Mouse (Mus musculus): ENCODE data around the gene Mysm1. TPM values are rescaled to one million over a fixed set of nuclear protein-coding genes. Genes with fewer than 3 reads are reported as not detected.

The Mysm1 gene
- polyA plus RNA-seq, 1 experiment from 2014 or later, result 34.5 TPM

- Histone ChIP-seq H3K27me3 (no peaks in the 10 kb centered on the region), H3K27ac (no peak overlapping the region), H3K36me3 (no peaks in the 10 kb centered on the region), H3K9ac (replicated peaks) (no peak overlapping the region), H3K4me3 (replicated peaks) (no peak overlapping the region), H3K4me2 (replicated peaks) (no peak overlapping the region), H3K9me3 (no peaks in the 10 kb centered on the region), H3K4me1 (replicated peaks) (no peaks in the 10 kb centered on the region)
- whole genome bisulfite sequencing, result 67% methylated on average over 6 of the region's 6 CpGs
- no peak for ATAC-seq
Observed at GRCm38 (mm10) chr4:95005251-95005830, 26.4 kb upstream of the Mysm1 start.

GRCm38 (mm10) chr4:95001043-95001775 lies 22.3 kb upstream of the Mysm1 start:
- Histone ChIP-seq H3K27ac (no peak overlapping the region), H3K27me3 (no peaks in the 10 kb centered on the region), H3K9me3 (no peaks in the 10 kb centered on the region), H3K4me2 (replicated peaks) (no peak overlapping the region), H3K4me1 (replicated peaks) (no peaks in the 10 kb centered on the region), H3K36me3 (no peaks in the 10 kb centered on the region), H3K4me3 (replicated peaks) (no peak overlapping the region), H3K9ac (replicated peaks) (no peak overlapping the region)
- WGBS, result 74% methylated on average over 6 of the region's 6 CpGs
- no peak for ATAC-seq

DNA sequence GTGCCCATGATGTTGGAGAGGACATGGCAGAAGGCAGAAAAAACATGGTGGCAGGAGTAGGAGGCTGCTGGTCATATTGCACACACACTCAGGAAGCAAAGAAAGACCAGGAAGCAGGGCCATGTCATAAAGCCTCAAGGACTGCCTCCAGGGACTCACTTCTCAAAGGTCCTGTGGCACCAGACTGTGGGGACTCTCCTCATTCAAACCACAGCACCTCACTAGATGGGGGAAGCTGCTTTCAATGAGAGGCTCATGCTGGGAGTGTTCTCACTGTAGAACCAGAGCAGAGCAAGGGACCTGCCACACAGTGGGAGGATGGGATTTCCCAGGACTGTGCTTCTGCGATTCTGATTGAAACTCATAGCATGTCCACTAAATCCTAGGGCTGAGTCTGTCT lies 21.2 kb upstream of the Mysm1 start:
- H3K4me2 ChIP-seq (replicated peaks), result no peak overlapping the region
- H3K9me3 ChIP-seq, result no peaks in the 10 kb centered on the region
- no peak for ATAC-seq
- H3K4me1 ChIP-seq (replicated peaks), result no peaks in the 10 kb centered on the region
- 92% methylated on average over 1 of the region's 1 CpGs for WGBS
- no peaks in the 10 kb centered on the region for H3K27me3 ChIP-seq
- H3K36me3 ChIP-seq, result no peaks in the 10 kb centered on the region
- no peak overlapping the region for H3K27ac ChIP-seq
- no peak overlapping the region for H3K4me3 ChIP-seq (replicated peaks)
- H3K9ac ChIP-seq (replicated peaks), result no peak overlapping the region

- no peaks in the 10 kb centered on the region for H3K4me1 ChIP-seq (replicated peaks)
- no peak overlapping the region for H3K4me2 ChIP-seq (replicated peaks)
- H3K36me3 ChIP-seq, result no peaks in the 10 kb centered on the region
- H3K4me3 ChIP-seq (replicated peaks), result no peak overlapping the region
- WGBS, result 74% methylated on average over 3 of the region's 3 CpGs
- H3K27me3 ChIP-seq, result no peaks in the 10 kb centered on the region
- H3K27ac ChIP-seq, result no peak overlapping the region
- H3K9ac ChIP-seq (replicated peaks), result no peak overlapping the region
- no peaks in the 10 kb centered on the region for H3K9me3 ChIP-seq
- no peak for ATAC-seq
Observed at GRCm38 (mm10) chr4:94999249-94999648, 20.3 kb upstream of the Mysm1 start.

- Histone ChIP-seq H3K36me3 (no peaks in the 10 kb centered on the region), H3K4me3 (replicated peaks) (no peak overlapping the region), H3K9me3 (no peaks in the 10 kb centered on the region), H3K4me1 (replicated peaks) (no peaks in the 10 kb centered on the region), H3K27me3 (no peaks in the 10 kb centered on the region), H3K27ac (no peak overlapping the region), H3K9ac (replicated peaks) (no peak overlapping the region), H3K4me2 (replicated peaks) (no peak overlapping the region)
- no peak for ATAC-seq
- WGBS, result 88% methylated on average over 4 of the region's 4 CpGs
Observed at GRCm38 (mm10) chr4:94995862-94996261, 17.0 kb upstream of the Mysm1 start.

DNA sequence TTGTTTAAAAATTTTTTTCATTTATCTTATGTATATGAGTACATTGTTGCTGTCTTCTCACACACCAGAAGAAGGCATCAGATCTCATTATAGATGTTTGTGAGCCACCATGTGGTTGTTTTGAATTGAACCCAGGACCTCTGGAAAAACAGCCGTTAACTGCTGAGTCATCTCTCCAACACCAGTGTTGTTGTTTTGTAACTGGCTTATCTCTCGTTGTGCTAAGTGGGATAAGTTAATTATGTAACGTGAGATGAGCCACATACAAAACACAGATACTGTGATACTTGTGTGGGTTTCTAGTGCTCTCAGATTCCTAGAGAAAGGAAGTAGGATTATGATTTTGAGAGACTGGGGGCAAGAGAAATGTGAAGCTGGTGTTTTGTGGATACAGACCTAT lies 11.3 kb upstream of the Mysm1 start:
- Histone ChIP-seq H3K27me3 (no peaks in the 10 kb centered on the region), H3K9ac (replicated peaks) (no peak overlapping the region), H3K4me2 (replicated peaks) (no peak overlapping the region), H3K27ac (no peak overlapping the region), H3K9me3 (no peaks in the 10 kb centered on the region), H3K4me1 (replicated peaks) (peaks cover 6% of the 10 kb centered on the region), H3K4me3 (replicated peaks) (no peak overlapping the region), H3K36me3 (no peaks in the 10 kb centered on the region)
- WGBS, result 67% methylated on average over 3 of the region's 3 CpGs
- no peak for ATAC-seq

GRCm38 (mm10) chr4:94987725-94988124 lies 8.8 kb upstream of the Mysm1 start:
- Histone ChIP-seq H3K4me1 (replicated peaks) (peaks cover 6% of the 10 kb centered on the region), H3K9me3 (no peaks in the 10 kb centered on the region), H3K9ac (replicated peaks) (no peak overlapping the region), H3K4me2 (replicated peaks) (no peak overlapping the region), H3K4me3 (replicated peaks) (no peak overlapping the region), H3K36me3 (no peaks in the 10 kb centered on the region), H3K27me3 (no peaks in the 10 kb centered on the region), H3K27ac (no peak overlapping the region)
- 12% methylated on average over 4 of the region's 4 CpGs for WGBS
- no peak for ATAC-seq

DNA sequence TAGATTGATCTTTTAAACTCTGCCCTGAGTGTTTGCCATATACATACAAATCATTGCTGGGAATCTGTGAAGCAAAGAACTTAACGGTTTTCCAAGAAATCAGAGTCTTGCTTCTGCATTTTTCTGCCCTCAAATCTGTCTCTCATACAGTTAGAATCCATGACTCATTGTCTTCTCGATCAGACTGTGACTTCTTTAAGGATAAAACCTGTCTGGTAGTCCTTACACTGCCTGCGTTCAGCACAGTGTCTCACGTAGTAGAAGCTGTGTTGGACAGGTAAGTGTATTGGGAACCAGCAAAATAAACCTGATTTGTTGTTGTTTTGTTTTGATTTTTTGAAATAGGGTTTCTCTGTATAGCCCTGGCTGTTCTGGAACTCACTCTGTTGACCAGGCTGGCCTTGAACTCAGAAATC lies 608 bp upstream of the Mysm1 start:
- H3K9me3 ChIP-seq, result no peaks in the 10 kb centered on the region
- 0 out of 2 replicates have a peak, but pooled peaks have one; percentile 15 for ATAC-seq
- no peaks in the 10 kb centered on the region for H3K27me3 ChIP-seq
- H3K4me1 ChIP-seq (replicated peaks), result peaks cover 20% of the 10 kb centered on the region
- WGBS, result 48% methylated on average over 4 of the region's 4 CpGs
- H3K36me3 ChIP-seq, result peaks cover 10% of the 10 kb centered on the region; the same call in 1 of the 2 replicates
- peak overlapping the region; percentile 93 for H3K9ac ChIP-seq (replicated peaks)
- H3K4me3 ChIP-seq (replicated peaks), result peak overlapping the region; percentile 86
- peak overlapping the region; percentile 54 for H3K4me2 ChIP-seq (replicated peaks)
- H3K27ac ChIP-seq, result peak overlapping the region; percentile 89

- no peak overlapping the region for H3K9ac ChIP-seq (replicated peaks)
- H3K36me3 ChIP-seq, result peaks cover 38% of the 10 kb centered on the region
- no peak overlapping the region for H3K4me2 ChIP-seq (replicated peaks)
- no peak for ATAC-seq
- H3K9me3 ChIP-seq, result no peaks in the 10 kb centered on the region
- no peak overlapping the region for H3K27ac ChIP-seq
- peaks cover 18% of the 10 kb centered on the region for H3K4me1 ChIP-seq (replicated peaks)
- no peak overlapping the region for H3K4me3 ChIP-seq (replicated peaks)
- WGBS, result 91% methylated on average over 2 of the region's 2 CpGs
- no peaks in the 10 kb centered on the region for H3K27me3 ChIP-seq
Observed at GRCm38 (mm10) chr4:94973321-94973720, 5.6 kb downstream of the Mysm1 start.

- no peaks in the 10 kb centered on the region for H3K27me3 ChIP-seq
- H3K4me1 ChIP-seq (replicated peaks), result no peaks in the 10 kb centered on the region
- H3K36me3 ChIP-seq, result peaks cover 63% of the 10 kb centered on the region
- no peak overlapping the region for H3K9ac ChIP-seq (replicated peaks)
- ATAC-seq, result no peak
- no peak overlapping the region for H3K4me3 ChIP-seq (replicated peaks)
- no peak overlapping the region for H3K4me2 ChIP-seq (replicated peaks)
- 92% methylated on average over 3 of the region's 3 CpGs for WGBS
- H3K27ac ChIP-seq, result no peak overlapping the region
- H3K9me3 ChIP-seq, result no peaks in the 10 kb centered on the region
Observed at GRCm38 (mm10) chr4:94952773-94953172, 26.1 kb downstream of the Mysm1 start.

- no peak overlapping the region for H3K9ac ChIP-seq (replicated peaks)
- no peak overlapping the region for H3K4me2 ChIP-seq (replicated peaks)
- no peak overlapping the region for H3K4me3 ChIP-seq (replicated peaks)
- WGBS, result 86% methylated on average over 11 of the region's 11 CpGs
- no peaks in the 10 kb centered on the region for H3K9me3 ChIP-seq
- H3K27ac ChIP-seq, result no peak overlapping the region
- ATAC-seq, result no peak
- H3K4me1 ChIP-seq (replicated peaks), result no peaks in the 10 kb centered on the region
- peaks cover 39% of the 10 kb centered on the region for H3K36me3 ChIP-seq
- no peaks in the 10 kb centered on the region for H3K27me3 ChIP-seq
Observed at GRCm38 (mm10) chr4:94941221-94941855, 37.6 kb downstream of the Mysm1 start.

DNA sequence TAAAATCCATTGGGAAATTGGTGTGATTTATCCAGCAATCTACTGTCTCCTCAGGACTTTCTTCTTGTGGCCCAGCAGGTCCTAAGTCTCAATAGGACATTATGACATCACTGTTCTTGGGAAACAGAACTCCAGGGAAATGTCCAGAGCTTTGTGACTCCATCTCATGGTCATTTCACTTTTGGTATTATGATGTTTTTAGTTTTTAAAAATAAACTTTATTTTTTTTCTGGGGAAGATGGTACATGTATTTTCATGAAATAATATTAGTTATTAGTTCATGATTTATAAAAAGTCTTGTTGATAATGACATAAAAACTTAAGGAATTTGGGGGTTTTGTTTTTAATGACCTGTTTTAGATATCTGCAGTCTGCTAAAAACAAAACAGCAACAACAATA lies 50.2 kb downstream of the Mysm1 start, which contains the start of gene Eqtn:
Gene Eqtn, minus strand, starts transcription at position 101 of the 400 bp plus-strand sequence.
- H3K27me3 ChIP-seq, result no peaks in the 10 kb centered on the region
- H3K36me3 ChIP-seq, result no peaks in the 10 kb centered on the region
- H3K9me3 ChIP-seq, result no peaks in the 10 kb centered on the region
- H3K9ac ChIP-seq (replicated peaks), result no peak within 1 kb of the TSS
- H3K27ac ChIP-seq, result no peak within 1 kb of the TSS
- ATAC-seq, result no peak
- no peaks in the 10 kb centered on the region for H3K4me1 ChIP-seq (replicated peaks)
- H3K4me2 ChIP-seq (replicated peaks), result no peak within 1 kb of the TSS
- no peak within 1 kb of the TSS for H3K4me3 ChIP-seq (replicated peaks)

Data from midbrain, embryonic 13.5 days (tissue).